Mouse (Mus musculus) kidney, embryonic 15.5 days (tissue): ENCODE measurements at regions not wholly inside any gene's neighbourhood (a gene's known extent, or its start where the extent isn't known, plus 50 kb on each side); places are given as distances from the start of the nearest gene placed in this dataset.

Experiments used
- ATAC-seq: fragments of 200-750 bp; cut with Nextera tagmentation; replicated peaks from 2 replicates; pipeline ENCODE4 v1.8.0; 2017; ENCODE audit warnings: moderate TSS enrichment; ENCODE audit not compliant: low FRiP score
- H3K27ac ChIP-seq: fragments of 300-500 bp; sonication (generic); 2 replicates; pipeline ENCODE4 v1.5.1; 2015; ENCODE audit warnings: mild to moderate bottlenecking, inconsistent platforms
- H3K27me3 ChIP-seq: fragments of 300-500 bp; sonication (generic); 2 replicates; pipeline ENCODE4 v1.6.1; 2015; ENCODE audit warnings: inconsistent platforms
- H3K36me3 ChIP-seq: fragments of 300-500 bp; sonication (generic); 2 replicates; pipeline ENCODE4 v1.6.1; 2015; ENCODE audit warnings: inconsistent platforms
- H3K4me1 ChIP-seq: fragments of 300-500 bp; sonication (generic); 2 replicates; pipeline ENCODE4 v1.6.1; 2015; ENCODE audit warnings: inconsistent platforms
- H3K4me2 ChIP-seq: fragments of 300-500 bp; sonication (generic); 2 replicates; pipeline ENCODE4 v1.6.1; 2015; ENCODE audit warnings: moderate library complexity, mild to moderate bottlenecking, inconsistent platforms
- H3K4me3 ChIP-seq: fragments of 300-500 bp; sonication (generic); replicated peaks from 2 replicates; pipeline ENCODE4 v1.5.1; 2015; ENCODE audit warnings: mild to moderate bottlenecking, inconsistent platforms
- H3K9ac ChIP-seq: fragments of 300-500 bp; sonication (generic); 2 replicates; pipeline ENCODE4 v1.6.1; 2015; ENCODE audit warnings: mild to moderate bottlenecking, inconsistent platforms
- H3K9me3 ChIP-seq: fragments of 300-500 bp; sonication (generic); replicated peaks from 2 replicates; pipeline ENCODE4 v1.6.1; 2016; ENCODE audit warnings: inconsistent platforms
- WGBS: fragments of 180-500 bp; shearing (Covaris S2); methylation state at CpG from one replicate; pipeline ENCODE4 v1.1.7; 2015; ENCODE audit warnings: mixed read lengths; 5-methylcytosine and 5-hydroxymethylcytosine counted together

- Histone ChIP-seq H3K4me1 (0 out of 2 replicates have a peak, but pooled peaks cover 5% of the 10 kb centered on the region), H3K27me3 (no peaks in the 10 kb centered on the region), H3K27ac (no peak overlapping the region), H3K9ac (no peak overlapping the region), H3K9me3 (no peaks in the 10 kb centered on the region), H3K36me3 (no peaks in the 10 kb centered on the region), H3K4me2 (no peak overlapping the region), H3K4me3 (no peak overlapping the region)
- no peak for ATAC-seq
- WGBS, result 85% methylated on average over 4 of the region's 4 CpGs
These were observed 157.4 kb downstream of the Tmem17 start for GRCm38 (mm10) chr11:22669267-22669666.

- Histone ChIP-seq H3K27ac (0 out of 2 replicates have a peak overlapping the region, but pooled peaks have one; percentile 6), H3K4me2 (no peak overlapping the region), H3K4me1 (peaks cover 5% of the 10 kb centered on the region; the same call in 1 of the 2 replicates), H3K9ac (no peak overlapping the region), H3K4me3 (no peak overlapping the region), H3K36me3 (no peaks in the 10 kb centered on the region), H3K9me3 (no peaks in the 10 kb centered on the region), H3K27me3 (no peaks in the 10 kb centered on the region)
- 44% methylated on average over 5 of the region's 5 CpGs for WGBS
- ATAC-seq, result peak; percentile 73; the same call in 1 of the 2 replicates
These were observed 160.1 kb downstream of the Tmem17 start for GRCm38 (mm10) chr11:22671791-22672490.

GRCm38 (mm10) chr11:22675047-22675446, 163.2 kb downstream of the Tmem17 start:
- Histone ChIP-seq H3K27ac (no peak overlapping the region), H3K4me1 (peaks cover 5% of the 10 kb centered on the region; the same call in 1 of the 2 replicates), H3K36me3 (no peaks in the 10 kb centered on the region), H3K4me3 (no peak overlapping the region), H3K4me2 (no peak overlapping the region), H3K9me3 (no peaks in the 10 kb centered on the region), H3K27me3 (no peaks in the 10 kb centered on the region), H3K9ac (no peak overlapping the region)
- WGBS, result 57% methylated on average over 3 of the region's 3 CpGs
- no peak for ATAC-seq

- Histone ChIP-seq H3K36me3 (no peaks in the 10 kb centered on the region), H3K4me3 (no peak overlapping the region), H3K9ac (no peak overlapping the region), H3K27me3 (no peaks in the 10 kb centered on the region), H3K9me3 (no peaks in the 10 kb centered on the region), H3K27ac (no peak overlapping the region), H3K4me2 (no peak overlapping the region), H3K4me1 (peaks cover 5% of the 10 kb centered on the region; the same call in 1 of the 2 replicates)
- WGBS, result 53% methylated on average over 1 of the region's 1 CpGs
- ATAC-seq, result no peak
These were observed 163.9 kb downstream of the Tmem17 start for GRCm38 (mm10) chr11:22675754-22676153.

- no peak for ATAC-seq
- Histone ChIP-seq H3K4me2 (no peak overlapping the region), H3K4me1 (peaks cover 5% of the 10 kb centered on the region; the same call in 1 of the 2 replicates), H3K27me3 (no peaks in the 10 kb centered on the region), H3K4me3 (no peak overlapping the region), H3K9me3 (no peaks in the 10 kb centered on the region), H3K36me3 (no peaks in the 10 kb centered on the region), H3K9ac (no peak overlapping the region), H3K27ac (no peak overlapping the region)
- WGBS, result 26% methylated on average over 2 of the region's 2 CpGs
These were observed 165.4 kb downstream of the Tmem17 start for GRCm38 (mm10) chr11:22677337-22677736.

- Histone ChIP-seq H3K27ac (no peak overlapping the region), H3K4me2 (no peak overlapping the region), H3K9ac (no peak overlapping the region), H3K4me1 (no peaks in the 10 kb centered on the region), H3K27me3 (no peaks in the 10 kb centered on the region), H3K9me3 (no peaks in the 10 kb centered on the region), H3K4me3 (no peak overlapping the region), H3K36me3 (no peaks in the 10 kb centered on the region)
- ATAC-seq, result no peak
- 88% methylated on average over 4 of the region's 4 CpGs for WGBS
These were observed 172.7 kb downstream of the Tmem17 start for GRCm38 (mm10) chr11:22684576-22684975.

- Histone ChIP-seq H3K4me3 (no peak overlapping the region), H3K27me3 (no peaks in the 10 kb centered on the region), H3K27ac (no peak overlapping the region), H3K9me3 (no peaks in the 10 kb centered on the region), H3K9ac (no peak overlapping the region), H3K4me2 (no peak overlapping the region), H3K36me3 (no peaks in the 10 kb centered on the region), H3K4me1 (peaks cover 8% of the 10 kb centered on the region)
- WGBS, result 88% methylated on average over 3 of the region's 3 CpGs
- no peak for ATAC-seq
These were observed 169.9 kb downstream of the B3gnt2 start for GRCm38 (mm10) chr11:22690829-22691228.

GRCm38 (mm10) chr11:22692281-22692857, 168.4 kb downstream of the B3gnt2 start:
- Histone ChIP-seq H3K4me3 (no peak overlapping the region), H3K4me1 (peaks cover 8% of the 10 kb centered on the region), H3K36me3 (no peaks in the 10 kb centered on the region), H3K4me2 (no peak overlapping the region), H3K27ac (no peak overlapping the region), H3K27me3 (no peaks in the 10 kb centered on the region), H3K9me3 (no peaks in the 10 kb centered on the region), H3K9ac (no peak overlapping the region)
- WGBS, result 83% methylated on average over 5 of the region's 5 CpGs
- ATAC-seq, result no peak

GRCm38 (mm10) chr11:22692941-22693341, 167.8 kb downstream of the B3gnt2 start:
- 37% methylated on average over 1 of the region's 1 CpGs for WGBS

GRCm38 (mm10) chr11:22693376-22693775, 167.4 kb downstream of the B3gnt2 start:
- peaks cover 8% of the 10 kb centered on the region for H3K4me1 ChIP-seq
- no peak overlapping the region for H3K4me2 ChIP-seq
- no peaks in the 10 kb centered on the region for H3K27me3 ChIP-seq
- no peak overlapping the region for H3K9ac ChIP-seq
- H3K27ac ChIP-seq, result no peak overlapping the region
- 84% methylated on average over 2 of the region's 2 CpGs for WGBS
- H3K36me3 ChIP-seq, result no peaks in the 10 kb centered on the region
- no peaks in the 10 kb centered on the region for H3K9me3 ChIP-seq
- H3K4me3 ChIP-seq, result no peak overlapping the region
- ATAC-seq, result no peak

More at GRCm38 (mm10) chr11:22692941-22693341, 167.8 kb downstream of the B3gnt2 start:
- Histone ChIP-seq H3K27ac (no peak overlapping the region), H3K4me1 (peaks cover 8% of the 10 kb centered on the region), H3K4me2 (no peak overlapping the region), H3K9ac (no peak overlapping the region), H3K36me3 (no peaks in the 10 kb centered on the region), H3K27me3 (no peaks in the 10 kb centered on the region), H3K9me3 (no peaks in the 10 kb centered on the region), H3K4me3 (no peak overlapping the region)
- no peak for ATAC-seq

GRCm38 (mm10) chr11:22693984-22694383, 166.8 kb downstream of the B3gnt2 start:
- ATAC-seq, result no peak
- Histone ChIP-seq H3K4me2 (no peak overlapping the region), H3K4me1 (peaks cover 8% of the 10 kb centered on the region), H3K27ac (no peak overlapping the region), H3K9ac (no peak overlapping the region), H3K36me3 (no peaks in the 10 kb centered on the region), H3K9me3 (no peaks in the 10 kb centered on the region), H3K4me3 (no peak overlapping the region), H3K27me3 (no peaks in the 10 kb centered on the region)
- 80% methylated on average over 2 of the region's 2 CpGs for WGBS

GRCm38 (mm10) chr11:22694829-22695228, 165.9 kb downstream of the B3gnt2 start:
- WGBS, result 67% methylated on average over 5 of the region's 5 CpGs
- no peak overlapping the region for H3K4me3 ChIP-seq
- peak overlapping the region; percentile 48; the same call in 1 of the 2 replicates for H3K27ac ChIP-seq
- H3K4me2 ChIP-seq, result no peak overlapping the region
- no peak for ATAC-seq
- peaks cover 8% of the 10 kb centered on the region for H3K4me1 ChIP-seq
- no peaks in the 10 kb centered on the region for H3K27me3 ChIP-seq
- no peaks in the 10 kb centered on the region for H3K9me3 ChIP-seq
- no peak overlapping the region for H3K9ac ChIP-seq
- no peaks in the 10 kb centered on the region for H3K36me3 ChIP-seq
